Mouse (Mus musculus) urinary bladder, adult 18-20 months (tissue): ENCODE results near the gene Stn1.
A peak's percentile ranks its signal among the peaks of the same experiment; 100 is the strongest.
"Not testable (repeated sequence)": the region's sequence is repeated elsewhere in the genome, so short reads cannot be mapped to it uniquely, and the experiment has no call there.

ENCODE experiments used
- DNase-seq, 2 experiments: peaks; one replicate each; pipeline ENCODE4 v3.0.0; 2022; ENCODE audit warnings: low spot score in 2 of 2, mixed read lengths in 2 of 2

The Stn1 gene

DNA sequence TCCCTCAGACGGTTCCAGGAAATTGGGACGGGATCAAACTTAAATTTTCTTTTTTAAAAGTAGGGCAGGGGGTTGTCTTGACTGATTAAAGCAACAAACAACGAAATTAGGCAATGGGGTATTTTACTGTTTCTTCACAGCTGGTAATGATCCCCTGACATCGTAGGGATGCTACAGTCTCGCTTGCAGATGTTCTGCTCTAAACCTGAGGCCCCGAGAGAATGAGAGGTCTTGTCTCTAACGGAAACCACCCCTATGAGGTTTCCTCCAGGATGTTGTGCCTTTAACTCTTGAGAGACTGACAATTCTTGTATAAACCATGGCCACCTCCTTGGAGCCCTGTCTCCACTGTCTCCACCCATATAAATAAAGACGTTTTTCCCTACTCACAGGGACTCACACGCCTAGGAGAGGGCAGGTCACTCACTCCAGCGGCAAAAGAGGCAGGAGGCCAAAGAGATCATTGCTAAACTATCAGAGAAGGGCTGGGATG is at the start of gene Stn1:
TSS of gene Stn1 (minus strand) at position 208 of the 493 bp plus-strand sequence.
- DNase-seq = peak in 1 of 2 experiments; percentile 11

DNA sequence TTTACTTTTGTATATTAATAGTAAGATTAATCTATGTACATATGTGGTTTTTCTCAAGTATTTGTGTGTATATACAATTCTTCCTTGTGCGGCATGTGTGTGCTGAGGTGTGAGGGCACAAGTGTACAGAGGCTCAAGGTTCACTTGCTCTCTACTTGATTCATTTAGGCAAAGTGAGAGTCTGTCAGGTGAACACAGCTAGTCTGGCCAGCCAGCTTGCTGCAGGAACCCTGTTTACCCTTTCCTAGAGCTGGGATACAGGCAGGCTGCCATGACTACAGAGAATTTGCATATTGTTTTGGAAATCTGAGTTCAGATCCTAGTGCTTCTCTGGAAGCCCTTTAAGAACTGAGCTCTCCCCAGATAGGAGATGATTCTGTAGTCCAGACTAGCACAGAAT is 49.7 kb upstream of the Stn1 start:
- no peak for DNase-seq

DNA sequence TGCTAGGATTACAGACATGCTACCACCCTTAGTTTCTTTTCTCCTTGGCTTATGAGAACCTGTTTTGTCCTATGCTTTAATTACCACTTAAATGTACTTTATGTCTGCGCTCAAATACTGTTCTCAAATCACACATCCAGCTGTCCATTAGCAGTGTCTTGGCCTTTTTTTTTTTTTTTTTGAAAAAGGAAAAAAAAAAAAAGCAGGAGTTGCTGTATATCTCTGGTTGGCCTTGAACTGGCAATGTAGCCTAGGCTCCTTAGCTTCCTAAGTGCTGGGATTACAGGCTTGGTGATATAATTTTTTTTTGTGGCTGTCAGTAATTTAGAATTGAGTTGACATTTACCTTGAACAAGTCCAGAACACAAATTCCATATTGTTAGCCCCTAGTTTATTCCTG is 48.5 kb upstream of the Stn1 start:
- no peak for DNase-seq

DNA sequence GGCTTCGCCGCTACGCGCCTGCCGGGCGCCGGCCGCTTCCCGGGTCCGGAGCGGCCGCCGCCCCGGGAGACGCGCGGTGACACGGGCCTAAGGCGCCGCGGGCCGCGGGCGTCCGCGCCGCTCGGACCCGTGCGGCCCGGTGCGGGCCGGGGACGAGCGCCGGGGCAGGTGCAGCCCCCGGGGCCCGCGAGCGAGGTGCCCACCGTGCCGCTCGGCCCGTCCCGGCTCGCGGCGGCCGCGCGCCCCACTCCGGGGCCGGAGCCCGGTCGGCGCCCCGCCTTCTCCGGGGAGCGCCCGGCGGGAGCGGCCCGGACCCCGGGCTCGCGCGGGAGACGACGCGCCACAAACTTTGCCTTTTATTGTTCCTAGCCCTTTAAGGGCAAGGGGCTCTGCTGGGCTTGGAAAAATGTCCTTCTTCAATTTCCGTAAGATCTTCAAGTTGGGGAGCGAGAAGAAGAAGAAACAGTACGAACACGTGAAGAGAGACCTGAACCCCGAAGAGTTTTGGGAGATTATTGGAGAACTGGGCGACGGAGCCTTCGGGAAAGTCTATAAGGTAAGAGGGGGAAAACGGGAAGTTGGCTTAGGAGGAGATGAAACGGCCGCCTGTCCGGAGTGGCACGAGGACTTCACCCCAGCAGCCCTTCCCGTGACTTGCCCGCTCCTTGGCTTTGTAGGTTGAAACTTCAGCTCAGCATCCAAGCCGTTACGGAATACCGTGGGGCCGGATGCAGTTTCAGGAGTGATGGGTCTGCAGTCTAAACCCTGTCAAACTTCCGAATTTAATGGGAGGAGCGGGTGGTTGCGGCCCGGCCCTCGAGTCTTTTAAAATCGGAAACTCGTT is 42.7 kb upstream of the Stn1 start:
- peak; percentile 11 to 37 for DNase-seq

DNA sequence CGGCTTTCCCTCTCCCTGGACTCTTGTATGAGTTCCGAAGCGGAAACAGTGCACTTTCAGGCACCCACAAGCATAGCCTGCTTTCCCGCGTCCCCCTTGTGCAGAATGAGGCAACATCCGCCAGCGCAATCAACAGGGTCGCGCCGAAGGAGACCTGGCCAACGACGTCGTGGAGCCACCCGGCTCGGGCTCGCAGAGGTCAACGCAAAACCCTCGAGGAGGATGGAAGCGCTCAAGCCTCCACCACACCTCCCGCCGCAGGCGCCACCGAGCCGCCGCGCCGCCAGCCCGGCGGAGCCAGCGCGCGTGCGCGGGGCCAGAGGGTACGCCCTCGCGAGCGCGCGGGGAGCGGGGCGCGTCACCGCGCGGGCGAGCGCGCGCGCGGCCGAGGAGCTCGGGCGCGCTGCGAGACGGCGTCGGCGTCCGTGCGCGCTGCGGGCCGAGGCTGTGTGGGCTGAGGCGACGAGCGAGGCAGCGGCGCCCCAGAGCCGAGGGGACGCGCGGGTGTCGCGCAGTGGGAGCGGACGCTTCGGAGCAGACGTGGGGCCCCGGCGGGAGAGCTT is 42.0 kb upstream of the Stn1 start, which contains the start of gene Slk:
TSS of gene Slk (plus strand) at position 454 of the 563 bp plus-strand sequence.
- DNase-seq = peak; percentile 70 to 77

DNA sequence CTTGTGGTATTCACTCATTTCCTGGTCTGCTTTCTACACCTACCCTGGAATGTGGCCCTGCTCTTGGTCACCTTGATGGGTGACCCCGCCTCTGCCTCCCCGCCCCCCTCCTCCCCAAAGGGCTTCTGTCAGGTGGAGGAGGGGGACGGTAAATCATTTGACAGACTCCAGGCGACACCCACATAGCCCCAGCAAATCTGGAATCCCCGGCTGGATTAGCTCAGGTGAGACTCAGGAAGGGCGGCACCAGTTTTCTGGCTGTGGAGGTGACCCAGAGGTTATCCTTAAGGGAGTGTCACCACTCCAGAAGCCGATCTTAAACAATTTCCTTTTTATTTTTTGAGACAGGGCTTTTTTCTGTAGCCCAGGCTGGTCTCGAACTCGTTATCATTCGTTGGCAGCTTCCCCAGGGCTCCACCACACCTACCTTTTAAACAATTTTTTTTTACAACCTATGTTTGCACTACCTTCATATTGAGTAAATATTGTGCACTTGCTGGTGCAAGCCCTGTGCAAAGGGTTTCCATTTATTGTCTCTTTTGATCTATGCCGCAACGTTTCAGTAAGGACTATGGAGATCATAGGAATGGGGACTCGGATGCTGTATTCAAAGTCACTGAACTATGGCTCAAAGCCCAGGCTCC is 41.4 kb upstream of the Stn1 start:
- DNase-seq = peak in 1 of 2 experiments; percentile 45

DNA sequence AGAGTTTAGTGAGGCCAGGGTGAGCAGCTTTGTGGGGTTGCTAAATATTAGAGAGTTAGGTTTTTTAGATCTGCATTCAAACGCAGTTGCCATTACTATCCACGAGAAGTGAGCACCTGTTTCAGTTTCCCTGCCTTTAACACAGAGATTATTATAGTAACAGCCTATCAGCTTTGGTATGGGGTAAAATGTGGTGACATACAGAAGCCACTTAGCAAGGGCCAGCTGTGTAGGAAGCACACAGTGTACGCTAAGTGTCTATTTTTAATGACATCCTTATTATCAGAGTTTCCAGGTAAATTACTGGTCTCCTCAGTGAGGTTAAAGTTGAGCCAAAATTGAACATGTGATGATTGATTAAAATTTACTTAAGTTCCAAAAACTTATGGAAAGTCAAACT is 36.4 kb upstream of the Stn1 start:
- no peak for DNase-seq

DNA sequence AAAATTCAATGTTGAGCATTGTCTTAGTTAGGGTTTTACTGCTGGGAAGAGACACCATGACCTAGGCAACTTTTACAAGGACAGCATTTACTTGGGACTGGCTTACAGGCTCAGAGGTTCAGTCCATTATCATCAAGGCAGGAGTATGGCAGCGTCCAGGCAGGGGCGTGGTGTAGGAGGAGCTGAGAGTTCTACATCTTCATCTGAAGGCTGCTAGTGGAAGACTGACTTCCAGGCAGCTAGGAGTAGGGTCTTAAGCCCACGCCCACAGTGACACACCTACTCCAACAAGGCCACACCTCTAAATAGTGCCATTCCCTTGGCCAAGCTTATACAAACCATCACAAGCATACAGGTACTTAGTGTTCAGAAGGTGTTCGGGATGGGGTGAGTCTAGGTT is 34.7 kb upstream of the Stn1 start:
- not testable (repeated sequence) for DNase-seq

DNA sequence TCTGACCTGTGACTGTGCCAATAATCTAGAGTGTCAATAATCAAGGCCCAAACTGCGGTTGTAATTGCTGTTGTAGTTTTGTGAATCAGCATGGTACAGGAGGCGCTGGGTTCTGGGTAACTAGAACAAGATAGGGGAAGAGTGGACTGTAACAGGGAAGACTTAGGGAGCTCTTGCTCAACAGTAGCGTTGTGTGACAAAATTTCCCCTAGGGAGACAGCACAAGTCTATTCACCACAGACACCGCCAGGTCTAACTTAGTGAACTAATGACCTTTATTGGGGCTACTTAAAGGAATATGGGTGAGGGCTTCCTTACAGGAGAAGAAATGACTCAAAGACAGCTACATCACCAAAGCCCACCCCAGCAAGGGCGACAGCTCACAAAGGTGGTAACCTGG is 32.7 kb upstream of the Stn1 start:
- no peak for DNase-seq

DNA sequence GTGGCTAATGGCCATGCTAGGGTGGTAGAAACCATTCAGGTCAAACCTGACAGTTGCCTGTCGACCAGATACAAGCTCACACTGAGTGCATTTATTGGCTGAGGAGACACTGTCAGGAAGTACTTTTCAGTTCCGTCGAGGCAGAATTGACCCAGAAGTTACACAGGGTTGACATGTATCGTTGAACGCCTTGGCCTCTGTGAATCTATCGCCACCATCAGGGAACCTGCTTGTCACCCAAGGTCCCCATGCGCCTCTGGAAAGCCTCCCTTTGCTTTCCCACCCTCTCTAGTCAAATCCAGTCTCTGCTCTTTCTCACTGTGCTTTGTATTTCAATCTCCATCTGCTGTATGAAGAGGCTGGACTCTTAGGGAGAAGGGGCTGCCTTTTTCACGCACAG is 28.7 kb upstream of the Stn1 start:
- no peak for DNase-seq

DNA sequence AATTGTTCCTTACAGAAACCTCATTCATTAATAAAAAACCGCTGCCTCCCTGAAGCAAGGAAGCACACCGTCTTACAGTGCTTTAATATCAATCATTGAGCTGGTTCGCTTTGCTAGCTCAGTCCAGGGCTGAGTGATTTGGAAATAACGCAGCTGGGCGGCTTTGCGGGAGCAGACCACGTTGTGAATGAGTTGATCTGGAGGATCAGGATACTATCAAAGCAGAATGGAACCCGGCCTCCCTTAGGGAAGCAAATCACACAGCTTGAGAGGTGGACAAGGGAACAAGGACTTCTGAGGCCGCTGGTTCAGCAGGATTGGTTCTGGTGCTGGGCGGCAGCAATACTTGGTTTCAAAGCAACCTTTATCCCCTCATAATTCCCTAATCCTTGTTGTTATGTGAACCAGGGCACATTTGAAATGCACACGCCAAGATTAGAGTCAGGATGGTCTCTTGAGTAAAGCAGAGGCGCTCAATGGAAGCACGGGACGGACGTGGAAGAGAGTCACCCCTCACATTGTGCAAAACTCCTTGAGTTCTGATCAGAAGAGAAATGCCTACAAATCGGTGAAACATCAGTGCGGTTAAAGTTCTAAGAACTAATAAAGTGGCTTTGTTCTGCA is 27.8 kb upstream of the Stn1 start:
- no peak for DNase-seq

DNA sequence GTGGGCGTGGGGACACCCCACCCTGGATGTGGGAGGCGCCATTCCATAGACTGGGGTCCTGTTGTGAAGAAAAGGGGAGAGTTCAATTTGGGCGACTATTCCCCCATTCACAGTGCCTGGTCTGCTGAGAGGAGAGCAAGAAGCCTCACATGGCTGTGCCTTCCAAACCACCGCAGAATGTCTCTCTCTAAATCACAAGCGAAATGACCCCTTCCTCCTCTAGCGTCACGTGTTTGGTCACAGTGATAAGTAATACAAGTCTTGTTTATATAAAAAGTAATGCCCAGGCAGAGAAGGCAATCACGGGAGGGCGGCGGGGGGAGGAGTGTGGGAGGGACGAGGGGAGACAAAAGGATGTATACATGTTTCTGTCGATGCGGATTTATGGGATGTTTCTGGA is 26.4 kb upstream of the Stn1 start:
- DNase-seq = no peak

DNA sequence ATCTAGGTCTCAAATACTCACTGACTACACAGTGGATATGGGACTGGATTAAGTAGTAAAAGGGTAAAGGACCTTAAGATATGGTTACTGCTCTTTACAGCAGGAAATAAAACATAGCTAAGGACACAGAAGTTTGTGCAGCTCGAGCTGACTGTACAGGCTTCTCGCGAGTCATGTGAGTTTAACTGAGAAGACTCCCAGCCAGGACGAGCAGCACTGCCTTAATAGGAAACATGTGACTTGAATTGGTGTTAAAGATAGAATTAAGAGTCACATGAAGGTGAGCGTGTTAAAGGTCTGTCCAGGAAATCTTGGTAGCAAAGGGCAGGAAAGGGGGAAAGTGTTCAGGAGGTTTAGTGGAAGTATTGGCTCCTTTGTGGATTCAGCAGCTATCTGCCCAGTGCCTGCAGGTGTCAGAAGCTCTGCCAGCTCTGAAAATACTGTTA is 24.7 kb upstream of the Stn1 start:
- DNase-seq = no peak

DNA sequence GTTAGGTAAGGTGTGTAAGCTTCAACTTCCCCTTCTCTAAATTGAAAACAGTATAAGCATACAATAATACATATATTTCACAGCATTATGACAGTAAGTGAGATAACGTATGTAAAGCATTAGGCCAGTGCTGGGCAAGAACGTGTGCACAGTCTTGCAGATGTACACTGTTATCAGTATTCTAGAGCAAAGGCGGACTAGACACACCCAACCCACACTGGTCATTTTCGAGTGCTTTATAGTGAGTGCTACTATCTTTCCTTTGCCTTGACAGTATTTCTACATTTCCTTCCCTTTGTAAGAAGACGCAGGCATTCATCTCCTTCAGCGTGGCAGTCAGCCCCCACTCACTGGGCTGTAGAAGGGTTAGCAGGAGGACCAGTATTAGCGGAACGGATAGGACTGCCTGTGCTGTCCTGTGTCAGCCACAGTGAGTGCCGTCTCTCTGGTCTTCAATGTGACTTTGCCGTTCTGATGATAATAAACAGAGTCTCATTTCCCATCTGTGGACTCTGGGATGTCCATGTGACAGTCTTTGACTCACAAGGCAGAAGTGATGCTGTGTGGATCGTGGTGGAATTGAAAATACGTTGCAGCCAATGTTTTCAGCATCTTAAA is 23.3 kb upstream of the Stn1 start:
- DNase-seq = no peak

DNA sequence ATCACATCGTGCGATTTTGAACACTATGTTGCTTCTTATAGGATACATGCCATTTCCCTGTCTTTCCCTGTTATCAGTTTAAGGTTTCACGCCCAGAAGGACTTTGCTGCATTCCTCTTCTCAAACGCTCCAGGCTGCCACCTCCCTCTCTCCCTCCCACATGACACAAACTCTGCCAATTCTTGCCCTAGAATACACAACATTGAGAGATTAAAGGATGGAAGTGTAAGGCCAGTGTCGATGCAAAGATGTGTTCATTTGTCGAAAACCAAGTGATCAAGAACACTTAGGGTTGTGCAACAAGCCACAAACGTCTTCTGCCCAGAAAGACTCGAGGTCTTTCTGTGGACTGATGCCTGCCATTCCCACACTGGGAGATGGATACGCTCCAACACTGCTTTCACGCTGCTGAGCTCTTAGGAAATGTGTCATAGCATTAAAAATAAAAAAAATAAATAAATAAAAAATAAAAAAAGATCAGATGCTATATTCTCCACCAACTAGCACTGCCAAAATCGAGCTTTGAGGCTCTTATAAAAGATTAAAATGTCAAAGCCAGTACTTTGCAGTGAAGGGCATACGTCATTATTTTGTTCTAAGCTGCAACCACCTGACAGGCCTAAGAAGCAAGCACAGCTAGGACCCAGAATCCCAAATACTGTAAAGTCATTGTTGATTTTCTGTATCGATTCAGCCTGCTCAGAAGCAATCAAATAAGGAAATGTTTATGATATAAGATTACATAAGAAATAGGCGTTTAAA is 22.6 kb upstream of the Stn1 start:
- DNase-seq = no peak

DNA sequence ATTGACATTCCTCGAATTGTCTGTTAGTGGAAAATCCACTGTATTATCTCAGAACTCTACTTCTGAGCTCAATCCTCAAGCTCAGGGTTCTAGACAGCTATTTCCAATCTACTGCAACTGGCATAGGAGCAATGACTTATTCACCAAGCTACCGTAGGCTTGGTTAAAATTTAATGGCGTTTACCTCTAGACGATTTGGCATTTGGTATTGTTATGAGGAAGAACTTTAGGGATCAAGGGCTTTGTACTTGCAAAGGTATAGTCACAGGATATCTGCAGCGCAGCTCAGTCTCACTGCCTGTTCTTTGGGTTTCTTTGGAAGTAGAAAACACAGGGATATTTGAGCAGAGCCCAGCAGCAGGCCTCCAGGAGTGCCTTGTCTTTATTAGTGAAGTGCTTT is 21.8 kb upstream of the Stn1 start:
- no peak for DNase-seq

DNA sequence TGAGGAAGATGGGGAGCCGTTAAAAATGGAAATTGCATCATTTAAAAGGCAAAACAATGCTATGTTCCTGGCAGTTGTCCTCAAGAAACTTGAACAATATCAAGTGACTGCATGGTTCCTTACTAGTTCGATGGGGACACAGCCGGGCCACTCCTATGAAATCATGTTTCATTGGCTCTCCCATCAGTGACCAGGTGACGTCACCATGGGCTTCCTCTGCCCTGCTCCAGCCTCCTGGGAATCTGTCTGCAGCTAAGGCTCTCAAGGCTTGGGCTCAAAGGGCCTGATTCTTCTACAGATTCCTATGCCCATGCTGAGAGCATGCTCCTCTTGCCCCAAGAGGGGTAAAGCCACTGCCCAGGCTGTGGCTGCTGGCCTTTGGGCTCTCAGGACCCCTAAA is 12.3 kb upstream of the Stn1 start:
- DNase-seq = no peak

DNA sequence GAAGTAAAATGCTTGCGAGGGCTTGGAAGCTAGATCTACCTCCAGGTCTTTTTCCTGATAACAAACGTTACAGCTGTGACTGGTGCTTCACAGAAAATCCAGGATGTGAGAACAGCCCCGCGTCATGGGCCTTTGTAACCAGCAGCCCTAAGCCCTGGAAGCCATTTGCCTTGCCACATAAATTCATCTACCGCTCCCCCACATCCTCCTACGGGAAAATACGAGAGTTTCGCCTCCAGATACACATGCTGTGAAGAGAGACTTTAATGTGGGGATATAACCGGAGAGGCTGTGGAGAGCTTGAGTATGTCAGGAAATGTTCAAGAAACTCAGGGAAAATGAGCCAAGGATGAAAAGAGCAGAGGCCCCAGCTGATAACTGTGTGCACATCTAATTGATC is 11.9 kb upstream of the Stn1 start:
- no peak for DNase-seq

DNA sequence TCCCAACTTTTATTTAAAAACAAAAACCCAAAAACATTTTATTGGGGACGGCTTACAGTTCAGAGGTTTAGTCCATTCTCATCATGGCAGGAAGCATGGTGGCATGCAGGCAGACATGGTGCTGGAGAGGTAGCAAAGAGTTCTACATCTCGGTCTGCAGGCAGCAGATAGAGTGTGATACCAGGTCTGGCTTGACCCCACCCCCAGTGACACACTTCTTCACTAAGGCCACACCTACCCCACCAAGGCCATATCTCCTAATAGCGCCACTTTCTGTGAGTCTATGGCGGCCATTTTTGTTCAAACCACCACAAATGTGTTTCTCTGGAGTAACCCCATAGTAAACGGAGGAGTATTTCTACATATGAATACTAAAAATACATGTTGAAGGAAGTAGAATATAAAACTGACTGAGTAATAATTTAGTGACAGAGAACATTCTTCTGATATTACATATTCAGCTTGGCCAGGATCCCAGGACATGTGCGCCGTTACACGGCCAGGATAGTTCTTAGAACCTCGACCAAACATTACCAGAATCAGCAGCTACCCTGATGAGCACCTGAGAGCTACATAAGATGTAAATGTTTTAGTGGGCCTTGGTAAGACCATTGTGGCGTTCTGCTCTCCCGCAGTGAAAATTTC is 11.2 kb upstream of the Stn1 start:
- no peak for DNase-seq

DNA sequence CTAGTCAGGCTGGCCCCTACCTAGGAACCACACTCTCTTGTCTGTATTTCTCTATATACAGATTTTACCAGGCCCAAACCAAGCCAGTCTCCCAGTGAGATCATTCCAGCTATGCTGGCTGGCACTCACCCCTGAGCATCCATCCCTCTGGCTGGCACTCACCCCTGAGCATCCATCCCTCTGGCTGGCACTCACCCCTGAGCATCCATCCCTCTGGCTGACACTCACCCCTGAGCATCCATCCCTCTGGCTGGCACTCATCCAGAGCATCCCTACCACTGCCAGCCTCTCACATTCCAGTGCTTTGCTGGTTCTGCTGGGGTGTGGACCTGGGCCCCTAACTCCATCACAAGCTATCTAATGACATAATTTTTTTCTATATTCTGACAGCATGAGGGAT is 8.2 kb upstream of the Stn1 start:
- DNase-seq = no peak

DNA sequence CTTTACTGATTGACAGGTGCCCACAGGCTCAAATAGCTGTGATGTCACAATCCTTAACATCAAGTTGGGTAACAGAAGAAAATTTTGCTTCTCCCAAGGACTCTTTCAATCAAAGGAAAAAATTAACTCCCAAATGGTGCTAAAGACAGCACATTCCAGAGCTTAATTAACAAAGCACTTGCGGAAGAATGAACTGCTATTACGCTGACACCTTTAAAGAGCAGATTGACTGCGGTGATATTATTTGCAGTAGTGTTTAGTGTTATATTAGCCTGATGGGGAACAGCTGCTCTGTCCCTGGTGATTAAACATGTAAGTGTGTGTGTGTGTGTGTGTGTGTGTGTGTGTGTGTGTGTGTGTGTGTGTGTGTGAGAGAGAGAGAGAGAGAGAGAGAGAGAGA is 7.7 kb upstream of the Stn1 start:
- no peak for DNase-seq
